Mouse (Mus musculus): ENCODE results near the gene Ccdc86. TPM values are rescaled to one million over a fixed set of nuclear protein-coding genes. Genes with fewer than 3 reads are reported as not detected.

Ccdc86 gene
- polyA plus RNA-seq, 1 experiment from 2014 or later: 47.2 TPM

DNA sequence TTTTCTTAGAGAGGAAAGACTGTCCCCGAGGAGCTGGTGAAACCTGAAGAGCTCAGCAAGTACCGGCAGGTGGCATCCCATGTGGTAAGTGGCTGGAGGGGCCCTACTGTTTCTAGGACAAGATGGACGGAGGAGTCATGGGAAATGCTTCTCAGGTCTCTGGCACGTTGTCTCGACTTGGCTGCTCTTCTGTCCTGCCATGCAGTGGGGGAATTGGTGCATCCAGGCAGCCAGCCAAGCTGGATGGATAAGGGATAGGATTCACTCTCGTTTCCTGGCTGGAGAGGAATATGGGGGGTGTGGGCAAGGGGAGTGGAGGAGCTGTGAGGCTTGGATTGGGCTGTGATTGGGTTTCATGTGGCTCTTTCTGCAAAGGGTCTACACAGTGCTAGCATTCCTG is 48.8 kb downstream of the Ccdc86 start:
- no peak overlapping the region for H3K4me3 ChIP-seq
- peaks cover 17% of the 10 kb centered on the region for H3K4me1 ChIP-seq
- no peaks in the 10 kb centered on the region for H3K9me3 ChIP-seq
- no peak for DNase-seq (ENCODE audit: low spot score)
- WGBS: 89% methylated on average over 6 of the region's 6 CpGs
- no peaks in the 10 kb centered on the region for H3K27me3 ChIP-seq (replicated peaks; ENCODE audit: low read depth, poor library complexity, severe bottlenecking)
- H3K27ac ChIP-seq (replicated peaks): no peak overlapping the region
- H3K36me3 ChIP-seq (replicated peaks): peaks cover 84% of the 10 kb centered on the region

GRCm38 (mm10) chr19:10897491-10897890 is 51.6 kb downstream of the Ccdc86 start:
- H3K36me3 ChIP-seq (replicated peaks): peaks cover 55% of the 10 kb centered on the region

DNA sequence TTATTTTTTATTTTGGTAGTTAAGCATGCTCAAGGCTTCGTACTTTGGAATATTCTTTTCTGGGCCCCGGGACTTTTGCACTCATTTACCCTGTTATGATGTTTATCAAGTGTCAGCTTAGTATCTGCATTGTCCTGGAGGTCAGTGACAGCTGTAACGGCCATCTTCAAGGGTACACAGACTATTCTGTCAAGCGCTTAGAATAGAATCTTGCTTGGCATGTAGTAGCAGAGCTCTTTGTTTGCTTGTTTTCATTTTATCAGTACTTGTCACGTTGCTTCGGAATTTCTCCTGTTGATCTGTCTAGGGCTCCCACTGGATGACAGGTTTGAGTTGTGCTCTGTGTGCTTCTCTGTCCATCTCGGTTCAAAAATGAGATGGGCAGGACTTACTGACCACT is 52.2 kb downstream of the Ccdc86 start:
- no peak for DNase-seq (ENCODE audit: low spot score)
- Histone ChIP-seq H3K4me3 (peak overlapping the region; percentile 96; the same call in 1 of the 2 replicates), H3K27ac (replicated peaks) (no peak overlapping the region), H3K36me3 (replicated peaks) (peaks cover 49% of the 10 kb centered on the region), H3K27me3 (replicated peaks; ENCODE audit: low read depth, poor library complexity, severe bottlenecking) (no peaks in the 10 kb centered on the region), H3K9me3 (no peaks in the 10 kb centered on the region), H3K4me1 (peaks cover 21% of the 10 kb centered on the region)
- WGBS: 88% methylated on average over 7 of the region's 7 CpGs

More at GRCm38 (mm10) chr19:10897491-10897890, 51.6 kb downstream of the Ccdc86 start:
- H3K9me3 ChIP-seq: no peaks in the 10 kb centered on the region
- no peak overlapping the region for H3K27ac ChIP-seq (replicated peaks)
- H3K4me3 ChIP-seq: peak overlapping the region; percentile 96; the same call in 1 of the 2 replicates
- 92% methylated on average over 8 of the region's 8 CpGs for WGBS
- no peaks in the 10 kb centered on the region for H3K27me3 ChIP-seq (replicated peaks; ENCODE audit: low read depth, poor library complexity, severe bottlenecking)
- peaks cover 21% of the 10 kb centered on the region for H3K4me1 ChIP-seq
- no peak for DNase-seq (ENCODE audit: low spot score)

- H3K27me3 ChIP-seq (replicated peaks; ENCODE audit: low read depth, poor library complexity, severe bottlenecking): no peaks in the 10 kb centered on the region
- DNase-seq (ENCODE audit: low spot score): no peak
- 3% methylated on average over 16 of the region's 16 CpGs for WGBS
Measured at GRCm38 (mm10) chr19:10895708-10896107, 53.4 kb downstream of the Ccdc86 start.

DNA sequence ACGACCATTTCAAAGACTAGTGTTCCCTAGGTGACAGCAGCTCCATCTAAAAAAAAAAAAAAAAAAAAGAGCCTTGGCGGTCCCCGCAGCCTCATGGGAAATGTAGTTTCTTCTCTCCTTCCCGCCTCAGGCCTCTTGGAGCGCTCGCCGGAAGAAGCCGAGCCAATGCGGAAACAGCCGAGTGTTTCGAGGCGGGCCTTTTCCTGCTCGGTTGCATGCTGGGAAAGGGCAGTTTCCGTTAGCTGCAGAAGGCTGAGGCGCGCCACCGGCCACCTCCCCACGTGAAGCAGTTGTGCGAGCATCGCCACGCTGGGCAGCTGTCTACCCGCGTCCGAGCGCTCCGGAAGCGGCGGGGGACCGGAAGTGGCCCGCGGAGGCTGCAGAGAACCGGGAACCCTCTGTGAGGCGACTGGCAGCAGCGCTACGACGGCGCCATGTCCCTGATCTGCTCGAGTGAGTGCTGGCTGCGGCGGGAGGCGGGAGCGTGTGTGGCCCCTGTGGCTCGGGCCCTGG is 54.0 kb downstream of the Ccdc86 start, which contains the start of gene Prpf19:
Prpf19 (plus strand) TSS at position 216 of the 513 bp plus-strand sequence.
- Histone ChIP-seq H3K27me3 (replicated peaks; ENCODE audit: low read depth, poor library complexity, severe bottlenecking) (no peaks in the 10 kb centered on the region), H3K36me3 (replicated peaks) (peaks cover 31% of the 10 kb centered on the region), H3K4me3 (peak within 1 kb of the TSS; percentile 96), H3K4me1 (peaks cover 21% of the 10 kb centered on the region), H3K9me3 (no peaks in the 10 kb centered on the region), H3K27ac (replicated peaks) (peak within 1 kb of the TSS; percentile 94)
- under 1% methylated on average over 43 of the region's 43 CpGs for WGBS
- peak; percentile 97 for DNase-seq (ENCODE audit: low spot score)

More at GRCm38 (mm10) chr19:10895708-10896107, 53.4 kb downstream of the Ccdc86 start:
- Histone ChIP-seq H3K9me3 (no peaks in the 10 kb centered on the region), H3K36me3 (replicated peaks) (peaks cover 38% of the 10 kb centered on the region), H3K4me3 (peak overlapping the region; percentile 96), H3K27ac (replicated peaks) (peak overlapping the region; percentile 94), H3K4me1 (peaks cover 21% of the 10 kb centered on the region)

DNA sequence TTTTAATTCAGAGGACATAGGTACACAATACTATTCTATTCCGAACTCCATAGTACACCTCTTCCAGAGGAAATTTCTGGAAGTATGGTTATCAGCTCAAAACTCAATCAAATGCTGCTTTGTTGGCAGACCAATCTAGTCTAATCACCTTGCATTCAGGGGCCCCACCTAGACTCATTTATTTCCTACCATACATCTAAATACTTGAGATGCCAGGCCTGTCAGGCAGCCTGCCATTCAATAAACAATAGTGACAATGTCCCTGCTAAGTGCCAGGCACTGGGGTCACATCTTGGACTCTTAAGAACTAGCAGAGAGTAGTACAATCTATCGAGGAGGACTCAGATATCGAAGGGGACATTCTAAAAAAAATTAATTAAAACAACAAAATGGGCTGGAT is 56.9 kb downstream of the Ccdc86 start:
- WGBS: 88% methylated on average over 3 of the region's 3 CpGs
- Histone ChIP-seq H3K4me3 (no peak overlapping the region), H3K27ac (replicated peaks) (no peak overlapping the region), H3K36me3 (replicated peaks) (peaks cover 2% of the 10 kb centered on the region), H3K4me1 (peaks cover 18% of the 10 kb centered on the region), H3K9me3 (no peaks in the 10 kb centered on the region), H3K27me3 (replicated peaks; ENCODE audit: low read depth, poor library complexity, severe bottlenecking) (no peaks in the 10 kb centered on the region)
- DNase-seq (ENCODE audit: low spot score): no peak

Other genes starting within 250 kb of the Ccdc86 start
- gene Cd5, start 210.3 kb downstream of the Ccdc86 start, polyA plus RNA-seq (2016; fragmentation: Nextera tagmentation; extraction: Ambion mirVana): 0.15 and 0.19 TPM in 2 replicates
- gene Cd6, start 119.2 kb downstream of the Ccdc86 start, polyA plus RNA-seq (2016; fragmentation: Nextera tagmentation; extraction: Ambion mirVana): 0.09 and 0.15 TPM in 2 replicates
- 0.43 and 0.77 TPM in 2 replicates for gene Slc15a3, start 109.5 kb downstream of the Ccdc86 start, polyA plus RNA-seq (2016; fragmentation: Nextera tagmentation; extraction: Ambion mirVana)
- 139 and 142 TPM in 2 replicates for gene Tmem132a, start 79.3 kb downstream of the Ccdc86 start, polyA plus RNA-seq (2016; fragmentation: Nextera tagmentation; extraction: Ambion mirVana)
- gene Tmem109, start 67.3 kb downstream of the Ccdc86 start, polyA plus RNA-seq (2016; fragmentation: Nextera tagmentation; extraction: Ambion mirVana): 60.8 and 63.7 TPM in 2 replicates
- gene Prpf19, start 54.0 kb downstream of the Ccdc86 start, polyA plus RNA-seq (2016; fragmentation: Nextera tagmentation; extraction: Ambion mirVana): 38.9 and 42.0 TPM in 2 replicates
- gene Zp1, start 28.6 kb downstream of the Ccdc86 start, polyA plus RNA-seq (2016; fragmentation: Nextera tagmentation; extraction: Ambion mirVana): not detected in 2 replicates
- gene Ptgdr2, start 12.1 kb downstream of the Ccdc86 start, polyA plus RNA-seq (2016; fragmentation: Nextera tagmentation; extraction: Ambion mirVana): 0.09 TPM in 1 of 2 replicates, not detected in the other
- not detected in 2 replicates for gene Ms4a10, start 25.4 kb upstream of the Ccdc86 start, polyA plus RNA-seq (2016; fragmentation: Nextera tagmentation; extraction: Ambion mirVana)
- not detected in 2 replicates for gene Ms4a15, start 44.0 kb upstream of the Ccdc86 start, polyA plus RNA-seq (2016; fragmentation: Nextera tagmentation; extraction: Ambion mirVana)
- gene Ms4a18, start 68.8 kb upstream of the Ccdc86 start, polyA plus RNA-seq (2016; fragmentation: Nextera tagmentation; extraction: Ambion mirVana): not detected in 2 replicates
- gene Ms4a8a, start 131.8 kb upstream of the Ccdc86 start, polyA plus RNA-seq (2016; fragmentation: Nextera tagmentation; extraction: Ambion mirVana): not detected in 2 replicates
- gene 1700017D01Rik, start 181.6 kb upstream of the Ccdc86 start, polyA plus RNA-seq (2016; fragmentation: Nextera tagmentation; extraction: Ambion mirVana): not detected in 2 replicates
- not detected in 2 replicates for gene 1700025F22Rik, start 216.1 kb upstream of the Ccdc86 start, polyA plus RNA-seq (2016; fragmentation: Nextera tagmentation; extraction: Ambion mirVana)
- not detected in 2 replicates for gene Ms4a13, start 247.5 kb upstream of the Ccdc86 start, polyA plus RNA-seq (2016; fragmentation: Nextera tagmentation; extraction: Ambion mirVana)

All from embryonic facial prominence, embryonic 10.5 days (tissue).